Mouse (Mus musculus): ENCODE measurements around the gene Spsb1. TPM values are rescaled to one million over a fixed set of nuclear protein-coding genes. Genes with fewer than 3 reads are reported as not detected.

Gene Spsb1
- polyA plus RNA-seq, 1 experiment from 2014 or later, result 4.5 TPM

GRCm38 (mm10) chr4:149923014-149923413 is 31.8 kb downstream of the Spsb1 start:
- WGBS, result 80% methylated on average over 4 of the region's 5 CpGs
- ATAC-seq, result no peak
- 0 out of 2 replicates have a peak, but pooled peaks cover 4% of the 10 kb centered on the region for H3K9me3 ChIP-seq (replicated peaks)
- no peaks in the 10 kb centered on the region for H3K36me3 ChIP-seq (ENCODE audit: poor library complexity, severe bottlenecking)
- H3K4me1 ChIP-seq, result peaks cover 18% of the 10 kb centered on the region
- no peak overlapping the region for H3K4me2 ChIP-seq
- H3K27ac ChIP-seq, result no peak overlapping the region
- no peaks in the 10 kb centered on the region for H3K27me3 ChIP-seq
- H3K4me3 ChIP-seq, result no peak overlapping the region
- H3K9ac ChIP-seq, result no peak overlapping the region

- H3K4me2 ChIP-seq, result no peak overlapping the region
- no peak overlapping the region for H3K4me3 ChIP-seq
- no peaks in the 10 kb centered on the region for H3K36me3 ChIP-seq (ENCODE audit: poor library complexity, severe bottlenecking)
- no peak for ATAC-seq
- no peak overlapping the region for H3K9ac ChIP-seq
- 0 out of 2 replicates have a peak, but pooled peaks cover 4% of the 10 kb centered on the region for H3K9me3 ChIP-seq (replicated peaks)
- H3K27me3 ChIP-seq, result no peaks in the 10 kb centered on the region
- no peak overlapping the region; the same call in 1 of the 2 replicates for H3K27ac ChIP-seq
- H3K4me1 ChIP-seq, result peaks cover 18% of the 10 kb centered on the region
- WGBS, result 53% methylated on average over 14 of the region's 14 CpGs
Measured at GRCm38 (mm10) chr4:149922121-149922718, 32.6 kb downstream of the Spsb1 start.

DNA sequence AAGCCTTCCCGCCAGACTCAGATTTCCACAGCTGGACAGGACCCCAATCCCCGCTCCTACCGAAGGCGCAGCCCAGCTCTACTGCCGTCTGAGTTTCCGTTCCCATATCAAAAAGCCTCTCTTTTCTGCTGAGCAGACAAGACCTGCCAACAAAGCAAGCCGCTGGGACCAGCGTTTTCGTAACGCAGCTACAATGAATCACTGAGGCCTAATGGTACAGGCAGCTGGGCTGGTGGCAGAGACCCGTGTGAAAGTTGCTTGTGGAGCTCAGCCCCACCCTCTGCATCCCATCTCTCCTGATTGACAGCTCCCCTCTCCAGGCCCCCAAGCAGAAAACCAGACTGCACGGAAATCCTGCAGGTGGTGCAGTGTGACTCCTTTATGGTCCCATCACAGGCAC is 34.0 kb downstream of the Spsb1 start:
- no peak for ATAC-seq
- Histone ChIP-seq H3K27me3 (no peaks in the 10 kb centered on the region), H3K27ac (no peak overlapping the region), H3K4me1 (peaks cover 18% of the 10 kb centered on the region), H3K9me3 (replicated peaks) (0 out of 2 replicates have a peak, but pooled peaks cover 2% of the 10 kb centered on the region), H3K4me2 (no peak overlapping the region), H3K36me3 (ENCODE audit: poor library complexity, severe bottlenecking) (no peaks in the 10 kb centered on the region), H3K4me3 (no peak overlapping the region), H3K9ac (no peak overlapping the region)
- WGBS, result 37% methylated on average over 12 of the region's 12 CpGs

GRCm38 (mm10) chr4:149918455-149919070 is 36.3 kb downstream of the Spsb1 start:
- Histone ChIP-seq H3K9ac (no peak overlapping the region), H3K4me1 (peaks cover 18% of the 10 kb centered on the region), H3K27me3 (no peaks in the 10 kb centered on the region), H3K4me2 (no peak overlapping the region), H3K4me3 (no peak overlapping the region), H3K9me3 (replicated peaks) (no peaks in the 10 kb centered on the region), H3K36me3 (ENCODE audit: poor library complexity, severe bottlenecking) (no peaks in the 10 kb centered on the region), H3K27ac (no peak overlapping the region)
- ATAC-seq, result no peak
- WGBS, result 87% methylated on average over 15 of the region's 15 CpGs

DNA sequence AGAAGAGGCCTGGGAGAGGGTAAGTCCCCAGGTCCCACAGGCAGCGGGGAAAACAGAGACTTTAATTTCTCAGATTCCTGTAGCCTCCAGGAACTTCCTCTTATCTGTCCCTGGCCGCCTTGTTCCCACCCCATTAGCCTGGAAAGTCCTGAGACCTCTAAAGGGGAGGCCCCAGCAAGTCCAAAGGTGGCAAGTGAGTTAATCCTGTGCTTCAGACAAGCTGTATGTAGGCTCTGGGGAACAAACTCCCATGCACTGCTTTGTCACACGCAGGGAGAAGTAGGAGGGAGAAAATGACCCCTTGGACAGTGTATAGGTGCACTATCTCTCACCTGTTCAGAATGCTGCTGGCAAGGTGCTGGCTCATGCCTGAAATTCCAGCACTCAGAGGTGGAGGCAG is 38.0 kb downstream of the Spsb1 start:
- WGBS, result 75% methylated on average over 3 of the region's 3 CpGs
- no peak for ATAC-seq
- Histone ChIP-seq H3K9me3 (replicated peaks) (no peaks in the 10 kb centered on the region), H3K4me1 (peaks cover 12% of the 10 kb centered on the region), H3K27ac (no peak overlapping the region), H3K27me3 (no peaks in the 10 kb centered on the region), H3K4me3 (no peak overlapping the region), H3K9ac (no peak overlapping the region), H3K4me2 (no peak overlapping the region), H3K36me3 (ENCODE audit: poor library complexity, severe bottlenecking) (no peaks in the 10 kb centered on the region)

- peaks cover 9% of the 10 kb centered on the region; the same call in 1 of the 2 replicates for H3K4me1 ChIP-seq
- no peak overlapping the region for H3K27ac ChIP-seq
- no peak overlapping the region for H3K4me2 ChIP-seq
- no peak overlapping the region for H3K9ac ChIP-seq
- no peaks in the 10 kb centered on the region for H3K9me3 ChIP-seq (replicated peaks)
- no peak overlapping the region for H3K4me3 ChIP-seq
- no peaks in the 10 kb centered on the region for H3K36me3 ChIP-seq (ENCODE audit: poor library complexity, severe bottlenecking)
- WGBS, result 57% methylated on average over 7 of the region's 7 CpGs
- no peaks in the 10 kb centered on the region for H3K27me3 ChIP-seq
- no peak for ATAC-seq
Measured at GRCm38 (mm10) chr4:149913709-149914370, 41.0 kb downstream of the Spsb1 start.

- H3K4me2 ChIP-seq, result no peak overlapping the region
- H3K9me3 ChIP-seq (replicated peaks), result no peaks in the 10 kb centered on the region
- peaks cover 9% of the 10 kb centered on the region; the same call in 1 of the 2 replicates for H3K4me1 ChIP-seq
- no peak for ATAC-seq
- no peak overlapping the region for H3K4me3 ChIP-seq
- H3K27ac ChIP-seq, result no peak overlapping the region
- no peak overlapping the region for H3K9ac ChIP-seq
- WGBS, result 60% methylated on average over 4 of the region's 4 CpGs
- no peaks in the 10 kb centered on the region for H3K36me3 ChIP-seq (ENCODE audit: poor library complexity, severe bottlenecking)
- H3K27me3 ChIP-seq, result no peaks in the 10 kb centered on the region
Measured at GRCm38 (mm10) chr4:149912451-149912850, 42.4 kb downstream of the Spsb1 start.

DNA sequence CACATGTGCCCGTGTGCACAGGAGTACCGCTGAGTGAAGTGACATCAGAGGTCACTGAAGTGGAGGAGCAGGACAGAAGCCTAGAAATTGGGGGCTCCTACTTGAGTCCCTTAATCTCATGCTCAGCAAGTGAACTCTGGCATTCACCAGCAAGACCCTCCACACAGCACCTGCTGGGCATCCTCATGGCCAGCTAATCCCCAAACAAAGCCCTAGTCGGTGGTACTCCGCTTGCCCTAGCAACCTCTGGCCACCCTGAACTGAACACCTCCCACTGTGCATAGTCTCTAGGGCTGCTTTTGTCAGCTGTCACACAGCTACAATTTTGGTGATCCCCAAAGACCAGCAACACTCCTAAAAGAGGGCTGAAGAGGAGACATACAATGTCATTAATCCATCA is 44.3 kb downstream of the Spsb1 start:
- Histone ChIP-seq H3K4me3 (no peak overlapping the region), H3K9me3 (replicated peaks) (no peaks in the 10 kb centered on the region), H3K27ac (no peak overlapping the region), H3K4me1 (peaks cover 9% of the 10 kb centered on the region; the same call in 1 of the 2 replicates), H3K4me2 (no peak overlapping the region), H3K36me3 (ENCODE audit: poor library complexity, severe bottlenecking) (no peaks in the 10 kb centered on the region), H3K27me3 (no peaks in the 10 kb centered on the region), H3K9ac (no peak overlapping the region)
- 19% methylated on average over 4 of the region's 4 CpGs for WGBS
- ATAC-seq, result no peak

- Histone ChIP-seq H3K9ac (no peak overlapping the region), H3K36me3 (ENCODE audit: poor library complexity, severe bottlenecking) (no peaks in the 10 kb centered on the region), H3K27me3 (no peaks in the 10 kb centered on the region), H3K27ac (no peak overlapping the region), H3K4me1 (peaks cover 9% of the 10 kb centered on the region; the same call in 1 of the 2 replicates), H3K4me3 (no peak overlapping the region), H3K9me3 (replicated peaks) (no peaks in the 10 kb centered on the region), H3K4me2 (no peak overlapping the region)
- 90% methylated on average over 13 of the region's 13 CpGs for WGBS
- no peak for ATAC-seq
Measured at GRCm38 (mm10) chr4:149909551-149909950, 45.3 kb downstream of the Spsb1 start.

- no peaks in the 10 kb centered on the region for H3K9me3 ChIP-seq (replicated peaks)
- H3K4me2 ChIP-seq, result no peak overlapping the region
- ATAC-seq, result no peak
- no peak overlapping the region for H3K27ac ChIP-seq
- H3K9ac ChIP-seq, result no peak overlapping the region
- no peak overlapping the region for H3K4me3 ChIP-seq
- H3K4me1 ChIP-seq, result peaks cover 9% of the 10 kb centered on the region; the same call in 1 of the 2 replicates
- no peaks in the 10 kb centered on the region for H3K36me3 ChIP-seq (ENCODE audit: poor library complexity, severe bottlenecking)
- whole genome bisulfite sequencing, result 75% methylated on average over 7 of the region's 7 CpGs
- H3K27me3 ChIP-seq, result no peaks in the 10 kb centered on the region
Measured at GRCm38 (mm10) chr4:149908923-149909322, 45.9 kb downstream of the Spsb1 start.

DNA sequence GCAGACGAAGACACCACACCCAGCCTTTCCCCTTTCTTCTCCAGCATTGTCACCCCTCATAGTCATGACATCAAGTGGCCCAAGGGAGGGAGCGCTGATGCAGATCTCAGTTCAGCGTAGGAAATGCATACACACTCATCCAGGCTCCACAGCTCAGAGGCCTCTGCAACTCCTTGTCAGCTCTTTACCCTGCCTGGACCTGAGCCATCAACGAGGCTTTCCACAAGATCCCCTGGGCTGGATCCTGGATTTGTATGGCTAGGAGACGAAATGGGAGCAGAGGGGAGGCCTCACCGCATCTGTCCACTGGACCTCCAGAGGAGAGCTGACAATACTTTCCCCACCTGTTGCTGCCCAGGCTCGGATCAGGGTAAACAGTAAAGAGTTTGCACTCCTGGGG is 47.2 kb downstream of the Spsb1 start:
- H3K9me3 ChIP-seq (replicated peaks), result no peaks in the 10 kb centered on the region
- no peak overlapping the region for H3K9ac ChIP-seq
- H3K27ac ChIP-seq, result no peak overlapping the region
- H3K27me3 ChIP-seq, result no peaks in the 10 kb centered on the region
- H3K4me2 ChIP-seq, result no peak overlapping the region
- no peaks in the 10 kb centered on the region for H3K36me3 ChIP-seq (ENCODE audit: poor library complexity, severe bottlenecking)
- ATAC-seq, result no peak
- peaks cover 9% of the 10 kb centered on the region; the same call in 1 of the 2 replicates for H3K4me1 ChIP-seq
- 74% methylated on average over 7 of the region's 7 CpGs for WGBS
- H3K4me3 ChIP-seq, result no peak overlapping the region

- no peaks in the 10 kb centered on the region for H3K9me3 ChIP-seq (replicated peaks)
- no peak overlapping the region for H3K4me3 ChIP-seq
- peaks cover 6% of the 10 kb centered on the region; the same call in 1 of the 2 replicates for H3K4me1 ChIP-seq
- no peak for ATAC-seq
- no peak overlapping the region for H3K4me2 ChIP-seq
- H3K27me3 ChIP-seq, result no peaks in the 10 kb centered on the region
- H3K27ac ChIP-seq, result no peak overlapping the region
- 68% methylated on average over 13 of the region's 13 CpGs for WGBS
- H3K9ac ChIP-seq, result no peak overlapping the region
- no peaks in the 10 kb centered on the region for H3K36me3 ChIP-seq (ENCODE audit: poor library complexity, severe bottlenecking)
Measured at GRCm38 (mm10) chr4:149906921-149907320, 47.9 kb downstream of the Spsb1 start.
